Mouse (Mus musculus): ENCODE data around the gene Lrrc66.

GRCm38 (mm10) chr5:73611071-73611470, 21.3 kb downstream of the Lrrc66 start:
- TF ChIP-seq CTCF (IDR thresholded peaks at IDR 0.05; ENCODE audit: control insufficient read depth, insufficient read depth, insufficient read length) = no peak
- no peak for TF ChIP-seq USF1 (IDR thresholded peaks at IDR 0.05; ENCODE audit: low read depth)
